Mouse (Mus musculus) midbrain, embryonic 10.5 days (tissue): Measurements from ENCODE around the gene Psmd7. TPM values are rescaled to one million over a fixed set of nuclear protein-coding genes. Genes with fewer than 3 reads are reported as not detected.
A peak's percentile ranks its signal among the peaks of the same experiment; 100 is the strongest.

Source experiments
- DNase-seq: peaks from one replicate; pipeline ENCODE4 v3.0.0-alpha.2; 2017; ENCODE audit warnings: low spot score
- H3K27ac ChIP-seq: fragments of 300-500 bp; sonication (generic); replicated peaks from 2 replicates; pipeline ENCODE4 v1.5.1; 2016; ENCODE audit warnings: mild to moderate bottlenecking
- H3K27me3 ChIP-seq: fragments of 300-500 bp; sonication (generic); 2 replicates; pipeline ENCODE4 v1.6.1; 2016; ENCODE audit warnings: low read depth, mild to moderate bottlenecking; ENCODE audit not compliant: poor library complexity, severe bottlenecking
- H3K36me3 ChIP-seq: fragments of 300-500 bp; sonication (generic); 2 replicates; pipeline ENCODE4 v1.6.1; 2016; ENCODE audit warnings: mild to moderate bottlenecking, moderate library complexity
- H3K4me1 ChIP-seq: fragments of 300-500 bp; sonication (generic); 2 replicates; pipeline ENCODE4 v1.6.1; 2016
- H3K4me3 ChIP-seq: fragments of 300-500 bp; sonication (generic); 2 replicates; pipeline ENCODE4 v1.5.1; 2016; ENCODE audit warnings: mild to moderate bottlenecking, moderate library complexity
- H3K9me3 ChIP-seq: fragments of 300-500 bp; sonication (generic); replicated peaks from 2 replicates; pipeline ENCODE4 v1.6.1; 2016; ENCODE audit warnings: mild to moderate bottlenecking
- WGBS: fragments of 180-500 bp; shearing (Covaris S2); methylation state at CpG from one replicate; pipeline ENCODE4 v1.1.7; 2016; 5-methylcytosine and 5-hydroxymethylcytosine counted together
- microRNA counts: library from miRNA; unstranded; fragments of <30 nt; microRNA quantifications from one replicate; lab custom pipeline; 2017
- microRNA-seq: library from miRNA; unstranded; fragments of <30 nt; microRNA quantifications from one replicate; pipeline ENCODE4, GENCODE M21; 2017
- polyA plus RNA-seq: library from polyadenylated mRNA; unstranded; fragments of >200 nt; fragmentation: Nextera tagmentation; extraction: Ambion mirVana; gene quantifications from 2 replicates; pipeline ENCODE4 v1.2.1, GENCODE M21; 2016

Gene Psmd7
- polyA plus RNA-seq, 1 experiment from 2014 or later: 337 TPM

DNA sequence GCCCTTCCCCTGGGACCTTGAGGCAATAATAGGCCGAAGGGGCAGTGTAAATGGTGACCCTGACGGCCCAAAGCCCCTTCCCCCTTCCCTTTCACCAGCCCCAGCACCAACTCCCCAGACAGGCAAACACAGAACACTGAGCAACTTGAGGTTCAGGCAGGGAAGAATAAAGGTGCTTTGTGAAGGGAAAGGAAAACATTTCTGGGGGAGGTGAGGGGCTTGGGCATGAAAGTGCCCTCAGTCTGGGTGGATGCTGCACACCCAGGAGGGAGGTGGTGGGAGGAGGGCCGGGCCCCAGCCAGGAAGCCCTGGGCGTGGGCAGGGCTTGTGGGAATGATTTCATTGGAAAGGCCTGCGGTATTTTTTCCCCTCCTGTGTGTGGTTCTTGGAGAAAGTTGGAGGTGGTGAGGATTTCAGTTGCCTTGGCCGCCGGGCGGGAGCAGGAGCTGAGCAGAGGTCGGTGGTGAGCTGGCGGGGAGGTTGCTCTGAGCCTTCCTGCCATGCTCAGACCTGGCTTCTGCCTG is 43.6 kb downstream of the Psmd7 start:
- WGBS: 65% methylated on average over 10 of the region's 10 CpGs
- H3K27me3 ChIP-seq: no peaks in the 10 kb centered on the region
- H3K9me3 ChIP-seq: no peaks in the 10 kb centered on the region
- DNase-seq: no peak
- peaks cover 14% of the 10 kb centered on the region for H3K4me1 ChIP-seq
- H3K27ac ChIP-seq: peak overlapping the region; percentile 55
- H3K36me3 ChIP-seq: peaks cover 71% of the 10 kb centered on the region
- H3K4me3 ChIP-seq: no peak overlapping the region

DNA sequence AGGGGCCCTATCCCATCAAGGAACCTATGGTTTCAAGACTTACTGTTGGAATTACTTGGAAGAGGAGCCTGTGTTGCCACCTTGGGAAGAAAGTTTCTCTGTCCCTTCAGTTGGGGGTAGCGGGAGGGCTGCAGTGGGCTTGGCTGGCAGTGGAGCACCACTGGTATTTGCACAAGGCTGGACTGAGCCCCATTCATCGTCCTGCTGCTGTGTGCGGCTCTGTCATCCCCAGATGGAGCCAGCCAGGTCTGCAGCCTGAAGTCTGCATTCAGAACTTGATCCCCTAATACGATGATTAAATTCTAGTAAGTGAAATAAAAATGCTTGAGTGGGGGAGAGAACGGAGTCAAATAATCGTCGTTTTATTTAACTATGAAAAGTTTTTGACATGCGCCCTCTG is 44.1 kb downstream of the Psmd7 start:
- WGBS: 84% methylated on average over 8 of the region's 8 CpGs
- Histone ChIP-seq H3K36me3 (peaks cover 68% of the 10 kb centered on the region), H3K9me3 (no peaks in the 10 kb centered on the region), H3K4me1 (peaks cover 14% of the 10 kb centered on the region), H3K27ac (peak overlapping the region; percentile 55; the same call in 1 of the 2 replicates), H3K27me3 (no peaks in the 10 kb centered on the region), H3K4me3 (no peak overlapping the region)
- DNase-seq: no peak

DNA sequence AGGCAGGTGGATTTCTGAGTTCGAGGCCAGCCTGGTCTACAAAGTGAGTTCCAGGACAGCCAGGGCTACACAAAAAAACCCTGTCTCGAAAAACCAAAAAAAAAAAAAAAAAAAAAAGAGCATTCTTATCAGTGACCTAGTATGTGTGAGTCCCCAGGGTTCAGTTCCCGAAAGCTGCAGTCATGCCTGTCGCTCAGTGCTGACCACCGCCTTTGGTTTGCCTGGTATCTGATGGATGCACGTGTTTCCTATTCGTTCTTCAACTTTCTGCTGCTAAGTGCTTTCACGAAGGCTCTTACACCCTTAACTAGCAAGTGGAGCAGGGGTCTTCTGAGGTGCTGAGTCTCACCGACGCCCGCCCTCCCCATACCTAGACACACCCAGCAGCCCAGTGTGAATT is 44.5 kb downstream of the Psmd7 start:
- H3K27ac ChIP-seq: no peak overlapping the region
- no peak for DNase-seq
- H3K4me1 ChIP-seq: peaks cover 14% of the 10 kb centered on the region
- 97% methylated on average over 11 of the region's 11 CpGs for WGBS
- no peaks in the 10 kb centered on the region for H3K27me3 ChIP-seq
- no peaks in the 10 kb centered on the region for H3K9me3 ChIP-seq
- no peak overlapping the region for H3K4me3 ChIP-seq
- peaks cover 63% of the 10 kb centered on the region for H3K36me3 ChIP-seq

DNA sequence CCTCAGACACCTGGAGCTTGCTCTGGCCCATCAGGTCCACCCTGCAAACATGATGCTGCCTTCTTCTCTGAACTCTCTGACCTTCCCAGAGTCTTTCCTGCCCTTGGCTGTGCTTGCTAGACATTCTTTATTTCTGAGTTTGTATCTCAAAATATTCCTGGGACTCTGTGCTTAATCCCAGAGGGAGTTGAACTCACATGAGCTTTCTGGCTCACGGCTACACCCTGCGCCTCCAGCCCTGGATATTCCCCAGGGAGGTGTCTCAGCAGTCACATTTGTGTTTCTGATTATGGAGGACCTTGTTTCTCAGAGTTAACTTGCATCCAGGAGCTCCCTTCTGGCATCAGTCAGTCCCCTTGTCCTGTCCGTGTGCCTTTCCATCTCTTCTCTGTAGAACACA is 46.1 kb downstream of the Psmd7 start:
- Histone ChIP-seq H3K4me1 (peaks cover 14% of the 10 kb centered on the region), H3K27ac (no peak overlapping the region), H3K36me3 (peaks cover 67% of the 10 kb centered on the region), H3K27me3 (no peaks in the 10 kb centered on the region), H3K9me3 (no peaks in the 10 kb centered on the region), H3K4me3 (no peak overlapping the region)
- 93% methylated on average over 3 of the region's 3 CpGs for whole genome bisulfite sequencing
- no peak for DNase-seq

DNA sequence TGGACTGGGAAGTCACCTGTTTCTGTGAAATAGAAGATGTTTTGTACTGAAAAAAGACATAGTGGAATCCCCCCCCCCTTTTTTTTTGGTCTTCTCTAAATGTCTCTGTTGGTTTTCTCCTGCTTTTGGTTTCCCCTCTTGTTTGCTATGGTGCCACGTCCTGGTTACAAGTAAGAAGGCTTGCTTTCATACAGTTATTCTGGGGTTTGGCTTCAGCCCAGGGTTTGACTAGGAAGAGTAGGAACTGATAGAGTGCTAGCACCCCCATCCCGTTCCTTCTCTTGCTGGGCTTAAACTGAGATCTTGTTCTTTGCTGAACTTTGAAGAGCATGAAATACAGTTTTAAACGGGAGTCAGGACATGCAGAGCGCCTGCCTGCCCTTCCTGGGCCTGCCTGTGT is 46.9 kb downstream of the Psmd7 start:
- Histone ChIP-seq H3K36me3 (peaks cover 60% of the 10 kb centered on the region), H3K9me3 (no peaks in the 10 kb centered on the region), H3K27me3 (no peaks in the 10 kb centered on the region), H3K27ac (no peak overlapping the region), H3K4me3 (no peak overlapping the region), H3K4me1 (peaks cover 14% of the 10 kb centered on the region)
- no peak for DNase-seq
- 88% methylated on average over 4 of the region's 4 CpGs for WGBS

DNA sequence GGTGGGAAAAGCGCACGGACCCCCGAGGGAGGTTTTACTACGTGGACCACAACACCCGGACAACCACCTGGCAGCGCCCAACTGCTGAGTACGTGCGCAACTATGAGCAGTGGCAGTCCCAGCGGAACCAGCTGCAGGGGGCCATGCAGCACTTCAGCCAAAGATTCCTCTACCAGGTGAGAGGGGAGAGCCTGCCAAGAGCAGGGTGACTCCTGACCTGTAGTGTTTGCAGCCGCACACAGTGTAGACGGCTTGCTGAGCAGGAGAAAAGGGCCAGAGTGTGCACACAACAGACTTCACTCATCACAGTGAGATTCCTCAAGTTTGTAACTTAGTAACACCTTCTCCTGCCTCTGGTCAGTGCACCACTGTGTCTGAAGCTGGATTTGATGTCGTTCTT is 47.6 kb downstream of the Psmd7 start:
- Histone ChIP-seq H3K9me3 (no peaks in the 10 kb centered on the region), H3K4me3 (no peak overlapping the region), H3K27ac (no peak overlapping the region), H3K27me3 (no peaks in the 10 kb centered on the region), H3K36me3 (peaks cover 55% of the 10 kb centered on the region), H3K4me1 (peaks cover 14% of the 10 kb centered on the region)
- no peak for DNase-seq
- 95% methylated on average over 12 of the region's 12 CpGs for WGBS

DNA sequence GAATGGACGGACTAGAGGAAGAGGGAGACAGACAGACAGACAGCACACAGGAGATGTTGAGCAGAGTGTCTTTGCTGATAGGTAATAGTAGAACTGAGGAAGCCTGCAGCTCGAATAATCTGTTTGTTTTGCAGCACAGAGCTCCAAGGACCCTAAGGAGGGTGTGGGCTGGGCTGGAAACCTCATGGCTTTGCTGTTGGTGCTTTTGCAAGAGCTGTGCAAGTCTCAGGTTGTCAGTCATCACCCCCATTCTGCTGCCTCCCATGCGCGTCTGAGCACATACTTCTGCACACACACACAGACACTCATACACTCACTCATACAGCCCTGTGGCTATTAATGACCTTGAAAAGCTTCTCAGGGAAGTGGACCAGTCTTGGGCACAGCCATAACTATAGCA is 50.8 kb downstream of the Psmd7 start:
- Histone ChIP-seq H3K9me3 (no peaks in the 10 kb centered on the region), H3K36me3 (peaks cover 67% of the 10 kb centered on the region), H3K4me1 (no peaks in the 10 kb centered on the region), H3K4me3 (no peak overlapping the region), H3K27me3 (no peaks in the 10 kb centered on the region), H3K27ac (no peak overlapping the region)
- 87% methylated on average over 4 of the region's 4 CpGs for WGBS
- no peak for DNase-seq

MicroRNA genes within 50 kb of the gene (microRNA counts, 519-probe panel; counts per million panel counts)
- microRNA mmu-miR-140 (lab: Ali Mortazavi, UCI): 6,057 counts per million, percentile 50 among the panel's probes with 10 or more counts

Small RNA genes lying within 50 kb of the gene (microRNA-seq; reads per million reads assigned to microRNA genes)
- gene Mir140: 3,300 reads per million, percentile 87 among the genes with 10 or more reads in this experiment

Other genes starting within 250 kb of the Psmd7 start
- gene Nqo1, start 185.3 kb downstream of the Psmd7 start, polyA plus RNA-seq: 5.6 and 7.3 TPM in 2 replicates
- gene Nob1, start 163.4 kb downstream of the Psmd7 start, polyA plus RNA-seq: 89.7 and 91.4 TPM in 2 replicates
- gene Wwp2, start 152.1 kb downstream of the Psmd7 start, polyA plus RNA-seq: 54.4 and 61.8 TPM in 2 replicates